Mouse (Mus musculus) heart, embryonic 16.5 days (tissue): ENCODE results near the gene Rnaset2a. TPM values are rescaled to one million over a fixed set of nuclear protein-coding genes. Genes with fewer than 3 reads are reported as not detected.
"Not testable (repeated sequence)": the region's sequence is repeated elsewhere in the genome, so short reads cannot be mapped to it uniquely, and the experiment has no call there.

Source experiments
- ATAC-seq: fragments of 200-750 bp; cut with Nextera tagmentation; replicated peaks from 2 replicates; pipeline ENCODE4 v1.8.0; 2017; ENCODE audit warnings: moderate number of reproducible peaks; ENCODE audit not compliant: insufficient read depth, low FRiP score; ENCODE audit errors: extremely low read depth
- H3K27ac ChIP-seq: fragments of 300-500 bp; sonication (generic); 2 replicates; pipeline ENCODE4 v1.5.1; 2014; ENCODE audit warnings: mild to moderate bottlenecking, low read length, control low read depth, moderate library complexity
- H3K27me3 ChIP-seq: fragments of 300-500 bp; sonication (generic); 2 replicates; pipeline ENCODE4 v1.6.1; 2014; ENCODE audit warnings: low read length, mixed read lengths; ENCODE audit not compliant: control insufficient read depth, insufficient read depth
- H3K36me3 ChIP-seq: fragments of 300-500 bp; sonication (generic); 2 replicates; pipeline ENCODE4 v1.6.1; 2014; ENCODE audit not compliant: control insufficient read depth, insufficient read depth
- H3K4me1 ChIP-seq: fragments of 300-500 bp; sonication (generic); 2 replicates; pipeline ENCODE4 v1.6.1; 2014; ENCODE audit warnings: low read length, mixed read lengths; ENCODE audit not compliant: control insufficient read depth, insufficient read depth
- H3K4me2 ChIP-seq: fragments of 300-500 bp; sonication (generic); 2 replicates; pipeline ENCODE4 v1.6.1; 2014; ENCODE audit warnings: low read depth, mild to moderate bottlenecking, control low read depth, low read length
- H3K4me3 ChIP-seq: fragments of 300-500 bp; sonication (generic); 2 replicates; pipeline ENCODE4 v1.5.1; 2014; ENCODE audit warnings: mild to moderate bottlenecking, control low read depth, low read length
- H3K9ac ChIP-seq: fragments of 300-500 bp; sonication (generic); 2 replicates; pipeline ENCODE4 v1.6.1; 2014; ENCODE audit warnings: low read length, control low read depth
- H3K9me3 ChIP-seq: fragments of 300-500 bp; sonication (generic); replicated peaks from 2 replicates; pipeline ENCODE4 v1.6.1; 2016; ENCODE audit warnings: low read length; ENCODE audit not compliant: control insufficient read depth
- WGBS: fragments of 180-500 bp; shearing (Covaris S2); extraction: QIAGEN DNeasy Blood & Tissue Kit; methylation state at CpG from one replicate; pipeline ENCODE4 v1.1.7; 2014; 5-methylcytosine and 5-hydroxymethylcytosine counted together
- polyA plus RNA-seq: library from polyadenylated mRNA; unstranded; fragments of >200 nt; fragmentation: Nextera tagmentation; extraction: Ambion mirVana; gene quantifications from 2 replicates; pipeline ENCODE4 v1.2.1, GENCODE M21; 2015

Gene Rnaset2a
- 31.0 and 33.9 TPM in 2 replicates for polyA plus RNA-seq

- not testable (repeated sequence) for H3K27me3 ChIP-seq, H3K4me1 ChIP-seq, H3K9me3 ChIP-seq, H3K36me3 ChIP-seq
- peak; percentile 99 for ATAC-seq
- Histone ChIP-seq H3K9ac (peak within 1 kb of the TSS; percentile 81), H3K4me3 (peak within 1 kb of the TSS; percentile 65), H3K4me2 (peak within 1 kb of the TSS; percentile 58), H3K27ac (peak within 1 kb of the TSS; percentile 70)
- WGBS: under 1% methylated on average over 25 of the region's 67 CpGs
Measured at GRCm38 (mm10) chr17:8147439-8148316, at the start of gene Rnaset2a, which contains the start of gene Gm49673. Rnaset2a (minus strand) TSS chr17:8148097. Gm49673 (minus strand) TSS chr17:8147788.

GRCm38 (mm10) chr17:8197652-8198051, 49.8 kb upstream of the Rnaset2a start:
- Histone ChIP-seq H3K27me3 (no peaks in the 10 kb centered on the region), H3K27ac (no peak overlapping the region), H3K4me1 (peaks cover 7% of the 10 kb centered on the region), H3K4me2 (no peak overlapping the region), H3K36me3 (peaks cover 14% of the 10 kb centered on the region), H3K9ac (no peak overlapping the region), H3K4me3 (no peak overlapping the region), H3K9me3 (no peaks in the 10 kb centered on the region)
- WGBS: 73% methylated on average over 3 of the region's 3 CpGs
- ATAC-seq: no peak

GRCm38 (mm10) chr17:8195685-8196376, 47.9 kb upstream of the Rnaset2a start:
- no peak for ATAC-seq
- 73% methylated on average over 8 of the region's 8 CpGs for WGBS
- Histone ChIP-seq H3K27ac (no peak overlapping the region), H3K27me3 (no peaks in the 10 kb centered on the region), H3K4me1 (peaks cover 7% of the 10 kb centered on the region), H3K36me3 (peaks cover 14% of the 10 kb centered on the region), H3K4me2 (no peak overlapping the region), H3K9me3 (no peaks in the 10 kb centered on the region), H3K4me3 (no peak overlapping the region), H3K9ac (no peak overlapping the region)

- peak overlapping the region; percentile 71 for H3K27ac ChIP-seq
Measured at GRCm38 (mm10) chr17:8193678-8194077, 45.8 kb upstream of the Rnaset2a start.

GRCm38 (mm10) chr17:8184217-8184616, 36.3 kb upstream of the Rnaset2a start:
- Histone ChIP-seq H3K27ac (peak overlapping the region; percentile 38), H3K4me2 (no peak overlapping the region), H3K36me3 (peaks cover 28% of the 10 kb centered on the region), H3K4me3 (no peak overlapping the region), H3K27me3 (no peaks in the 10 kb centered on the region), H3K9me3 (no peaks in the 10 kb centered on the region), H3K9ac (no peak overlapping the region), H3K4me1 (peaks cover 13% of the 10 kb centered on the region)
- 43% methylated on average over 7 of the region's 7 CpGs for WGBS
- no peak for ATAC-seq

More at GRCm38 (mm10) chr17:8193678-8194077, 45.8 kb upstream of the Rnaset2a start:
- no peaks in the 10 kb centered on the region for H3K27me3 ChIP-seq
- H3K9ac ChIP-seq: no peak overlapping the region
- no peaks in the 10 kb centered on the region for H3K9me3 ChIP-seq
- 0 out of 2 replicates have a peak, but pooled peaks have one; percentile 45 for ATAC-seq
- WGBS: 63% methylated on average over 8 of the region's 8 CpGs
- H3K36me3 ChIP-seq: peaks cover 17% of the 10 kb centered on the region
- H3K4me1 ChIP-seq: peaks cover 7% of the 10 kb centered on the region
- H3K4me2 ChIP-seq: no peak overlapping the region
- no peak overlapping the region for H3K4me3 ChIP-seq

- H3K4me1 ChIP-seq: peaks cover 13% of the 10 kb centered on the region
Measured at GRCm38 (mm10) chr17:8183815-8184214, 35.9 kb upstream of the Rnaset2a start.

GRCm38 (mm10) chr17:8177090-8177489, 29.2 kb upstream of the Rnaset2a start:
- H3K9ac ChIP-seq: no peak overlapping the region
- no peak for ATAC-seq
- H3K27ac ChIP-seq: no peak overlapping the region
- no peaks in the 10 kb centered on the region for H3K9me3 ChIP-seq
- no peaks in the 10 kb centered on the region for H3K27me3 ChIP-seq
- no peaks in the 10 kb centered on the region for H3K4me1 ChIP-seq
- H3K4me2 ChIP-seq: no peak overlapping the region
- no peak overlapping the region for H3K4me3 ChIP-seq
- WGBS: 95% methylated on average over 5 of the region's 5 CpGs
- H3K36me3 ChIP-seq: peaks cover 46% of the 10 kb centered on the region

More at GRCm38 (mm10) chr17:8183815-8184214, 35.9 kb upstream of the Rnaset2a start:
- peak; percentile 52; the same call in 1 of the 2 replicates for ATAC-seq
- H3K9ac ChIP-seq: no peak overlapping the region
- H3K27ac ChIP-seq: peak overlapping the region; percentile 38
- H3K4me3 ChIP-seq: no peak overlapping the region
- H3K4me2 ChIP-seq: no peak overlapping the region
- no peaks in the 10 kb centered on the region for H3K27me3 ChIP-seq
- peaks cover 28% of the 10 kb centered on the region for H3K36me3 ChIP-seq
- 59% methylated on average over 5 of the region's 5 CpGs for WGBS
- H3K9me3 ChIP-seq: no peaks in the 10 kb centered on the region

- Histone ChIP-seq H3K4me3 (no peak overlapping the region), H3K9ac (no peak overlapping the region), H3K4me2 (no peak overlapping the region), H3K9me3 (no peaks in the 10 kb centered on the region), H3K4me1 (no peaks in the 10 kb centered on the region; the same call in 1 of the 2 replicates), H3K27me3 (no peaks in the 10 kb centered on the region), H3K27ac (no peak overlapping the region), H3K36me3 (peaks cover 47% of the 10 kb centered on the region)
- ATAC-seq: no peak
- WGBS: 61% methylated on average over 4 of the region's 4 CpGs
Measured at GRCm38 (mm10) chr17:8171081-8171480, 23.2 kb upstream of the Rnaset2a start.

- Histone ChIP-seq H3K4me2 (no peak overlapping the region), H3K4me1 (no peaks in the 10 kb centered on the region; the same call in 1 of the 2 replicates), H3K4me3 (no peak overlapping the region), H3K27me3 (no peaks in the 10 kb centered on the region), H3K27ac (no peak overlapping the region), H3K9me3 (no peaks in the 10 kb centered on the region), H3K9ac (no peak overlapping the region), H3K36me3 (peaks cover 40% of the 10 kb centered on the region)
- no peak for ATAC-seq
- 68% methylated on average over 7 of the region's 7 CpGs for WGBS
Measured at GRCm38 (mm10) chr17:8170331-8170730, 22.4 kb upstream of the Rnaset2a start.
